Mouse (Mus musculus) kidney, embryonic 14.5 days (tissue): ENCODE measurements around the gene Cyp39a1. TPM values are rescaled to one million over a fixed set of nuclear protein-coding genes. Genes with fewer than 3 reads are reported as not detected.

ENCODE experiments used
- ATAC-seq: fragments of 200-750 bp; cut with Nextera tagmentation; 2 replicates; pipeline ENCODE4 v1.8.0; 2017; ENCODE audit warnings: moderate number of reproducible peaks, mild to moderate bottlenecking, moderate TSS enrichment, moderate library complexity; ENCODE audit not compliant: low FRiP score, low TSS enrichment
- H3K27ac ChIP-seq: fragments of 300-500 bp; sonication (generic); 2 replicates; pipeline ENCODE4 v1.5.1; 2014; ENCODE audit warnings: low read depth, mild to moderate bottlenecking, low read length, moderate library complexity, mixed read lengths
- H3K27me3 ChIP-seq: fragments of 300-500 bp; sonication (generic); 2 replicates; pipeline ENCODE4 v1.6.1; 2014; ENCODE audit warnings: mild to moderate bottlenecking, low read length; ENCODE audit not compliant: control insufficient read depth, insufficient read depth
- H3K36me3 ChIP-seq: fragments of 300-500 bp; sonication (generic); 2 replicates; pipeline ENCODE4 v1.6.1; 2014; ENCODE audit warnings: low read length, mixed read lengths; ENCODE audit not compliant: control insufficient read depth, insufficient read depth
- H3K4me1 ChIP-seq: fragments of 300-500 bp; sonication (generic); 2 replicates; pipeline ENCODE4 v1.6.1; 2014; ENCODE audit warnings: low read length, mixed read lengths; ENCODE audit not compliant: control insufficient read depth, insufficient read depth
- H3K4me2 ChIP-seq: fragments of 300-500 bp; sonication (generic); replicated peaks from 2 replicates; pipeline ENCODE4 v1.6.1; 2014; ENCODE audit warnings: low read depth, mild to moderate bottlenecking, low read length
- H3K4me3 ChIP-seq: fragments of 300-500 bp; sonication (generic); 2 replicates; pipeline ENCODE4 v1.5.1; 2014; ENCODE audit warnings: mild to moderate bottlenecking, low read length
- H3K9ac ChIP-seq: fragments of 300-500 bp; sonication (generic); 2 replicates; pipeline ENCODE4 v1.6.1; 2014; ENCODE audit warnings: low read depth, mild to moderate bottlenecking, low read length, moderate library complexity
- H3K9me3 ChIP-seq: fragments of 300-500 bp; sonication (generic); 2 replicates; pipeline ENCODE4 v1.6.1; 2016; ENCODE audit warnings: low read length; ENCODE audit not compliant: control insufficient read depth
- WGBS: fragments of 180-500 bp; shearing (Covaris S2); extraction: QIAGEN DNeasy Blood & Tissue Kit; methylation state at CpG from one replicate; pipeline ENCODE4 v1.1.7; 2014; 5-methylcytosine and 5-hydroxymethylcytosine counted together
- polyA plus RNA-seq: library from polyadenylated mRNA; unstranded; fragments of >200 nt; fragmentation: Nextera tagmentation; extraction: Ambion mirVana; gene quantifications from 2 replicates; pipeline ENCODE4 v1.2.1, GENCODE M21; 2014

Cyp39a1 gene
- polyA plus RNA-seq, 1 experiment from 2014 or later, result 20.3 TPM

- Histone ChIP-seq H3K27me3 (no peaks in the 10 kb centered on the region), H3K4me1 (no peaks in the 10 kb centered on the region), H3K36me3 (no peaks in the 10 kb centered on the region), H3K9ac (no peak overlapping the region), H3K4me3 (no peak overlapping the region), H3K27ac (no peak overlapping the region), H3K4me2 (no peak overlapping the region), H3K9me3 (no peaks in the 10 kb centered on the region)
- ATAC-seq, result no peak
- 79% methylated on average over 6 of the region's 6 CpGs for WGBS
These were observed 33.8 kb downstream of the Cyp39a1 start for GRCm38 (mm10) chr17:43701060-43701459.

- no peaks in the 10 kb centered on the region for H3K9me3 ChIP-seq
- ATAC-seq, result no peak
- 88% methylated on average over 12 of the region's 12 CpGs for WGBS
- no peaks in the 10 kb centered on the region for H3K4me1 ChIP-seq
- no peaks in the 10 kb centered on the region for H3K36me3 ChIP-seq
- H3K27me3 ChIP-seq, result no peaks in the 10 kb centered on the region
- H3K4me2 ChIP-seq, result no peak overlapping the region
- H3K27ac ChIP-seq, result no peak overlapping the region
- no peak overlapping the region for H3K4me3 ChIP-seq
- no peak overlapping the region for H3K9ac ChIP-seq
These were observed 37.1 kb downstream of the Cyp39a1 start for GRCm38 (mm10) chr17:43704216-43704930.

- no peak; the same call in 1 of the 2 replicates for ATAC-seq
- Histone ChIP-seq H3K9me3 (no peaks in the 10 kb centered on the region), H3K4me1 (no peaks in the 10 kb centered on the region), H3K27ac (no peak overlapping the region), H3K9ac (no peak overlapping the region), H3K4me3 (no peak overlapping the region), H3K27me3 (no peaks in the 10 kb centered on the region), H3K4me2 (no peak overlapping the region), H3K36me3 (no peaks in the 10 kb centered on the region)
- 93% methylated on average over 3 of the region's 3 CpGs for WGBS
These were observed 39.5 kb downstream of the Cyp39a1 start for GRCm38 (mm10) chr17:43706749-43707148.

GRCm38 (mm10) chr17:43707254-43707653 is 40.0 kb downstream of the Cyp39a1 start:
- no peak overlapping the region for H3K9ac ChIP-seq
- H3K9me3 ChIP-seq, result no peaks in the 10 kb centered on the region
- ATAC-seq, result no peak
- H3K27ac ChIP-seq, result no peak overlapping the region
- no peaks in the 10 kb centered on the region for H3K4me1 ChIP-seq
- H3K4me2 ChIP-seq, result no peak overlapping the region
- no peaks in the 10 kb centered on the region for H3K27me3 ChIP-seq
- no peak overlapping the region for H3K4me3 ChIP-seq
- H3K36me3 ChIP-seq, result no peaks in the 10 kb centered on the region
- 83% methylated on average over 3 of the region's 3 CpGs for WGBS

- 72% methylated on average over 7 of the region's 7 CpGs for WGBS
- Histone ChIP-seq H3K9me3 (no peaks in the 10 kb centered on the region), H3K27ac (no peak overlapping the region), H3K4me1 (0 out of 2 replicates have a peak, but pooled peaks cover under 1% of the 10 kb centered on the region), H3K4me3 (no peak overlapping the region), H3K36me3 (no peaks in the 10 kb centered on the region), H3K27me3 (no peaks in the 10 kb centered on the region), H3K4me2 (no peak overlapping the region), H3K9ac (no peak overlapping the region)
- ATAC-seq, result no peak
These were observed 44.5 kb downstream of the Cyp39a1 start for GRCm38 (mm10) chr17:43711557-43712352.

GRCm38 (mm10) chr17:43714191-43714590 is 47.0 kb downstream of the Cyp39a1 start:
- ATAC-seq, result no peak
- Histone ChIP-seq H3K27ac (no peak overlapping the region), H3K27me3 (no peaks in the 10 kb centered on the region), H3K4me1 (0 out of 2 replicates have a peak, but pooled peaks cover 8% of the 10 kb centered on the region), H3K36me3 (no peaks in the 10 kb centered on the region), H3K4me3 (no peak overlapping the region), H3K4me2 (no peak overlapping the region), H3K9me3 (no peaks in the 10 kb centered on the region), H3K9ac (no peak overlapping the region)
- 70% methylated on average over 3 of the region's 3 CpGs for WGBS

GRCm38 (mm10) chr17:43716601-43717000 is 49.4 kb downstream of the Cyp39a1 start:
- Histone ChIP-seq H3K9ac (no peak overlapping the region), H3K36me3 (no peaks in the 10 kb centered on the region), H3K27me3 (no peaks in the 10 kb centered on the region), H3K4me1 (peaks cover 14% of the 10 kb centered on the region; the same call in 1 of the 2 replicates), H3K27ac (no peak overlapping the region), H3K9me3 (no peaks in the 10 kb centered on the region), H3K4me3 (no peak overlapping the region), H3K4me2 (no peak overlapping the region)
- ATAC-seq, result no peak
- 60% methylated on average over 7 of the region's 7 CpGs for WGBS

GRCm38 (mm10) chr17:43719401-43719800 is 52.2 kb downstream of the Cyp39a1 start:
- peaks cover 14% of the 10 kb centered on the region; the same call in 1 of the 2 replicates for H3K4me1 ChIP-seq
- ATAC-seq, result no peak
- no peak overlapping the region for H3K4me2 ChIP-seq
- H3K4me3 ChIP-seq, result no peak overlapping the region
- 75% methylated on average over 3 of the region's 3 CpGs for WGBS
- H3K9me3 ChIP-seq, result no peaks in the 10 kb centered on the region
- no peak overlapping the region for H3K27ac ChIP-seq
- no peak overlapping the region for H3K9ac ChIP-seq
- no peaks in the 10 kb centered on the region for H3K36me3 ChIP-seq
- no peaks in the 10 kb centered on the region for H3K27me3 ChIP-seq

- Histone ChIP-seq H3K27ac (no peak overlapping the region), H3K9ac (no peak overlapping the region), H3K4me2 (no peak overlapping the region), H3K36me3 (no peaks in the 10 kb centered on the region), H3K27me3 (no peaks in the 10 kb centered on the region), H3K9me3 (no peaks in the 10 kb centered on the region), H3K4me1 (peaks cover 2% of the 10 kb centered on the region; the same call in 1 of the 2 replicates), H3K4me3 (no peak overlapping the region)
- 93% methylated on average over 2 of the region's 2 CpGs for WGBS
- no peak for ATAC-seq
These were observed 57.3 kb downstream of the Cyp39a1 start for GRCm38 (mm10) chr17:43724480-43724879.
